Mouse (Mus musculus) ES-CJ7 (cell line): ENCODE results near the gene Ngef.
A peak's percentile ranks its signal among the peaks of the same experiment; 100 is the strongest.

Experiments
- DNase-seq: peaks from one replicate; pipeline ENCODE4 v3.0.0; 2011; ENCODE audit warnings: low read depth, low spot score

The Ngef gene

GRCm38 (mm10) chr1:87573800-87574215 lies at the start of gene Ngef:
TSS of gene Ngef (minus strand) at chr1:87573870.
- no peak for DNase-seq

- no peak for DNase-seq
Observed at GRCm38 (mm10) chr1:87621858-87622279, 48.2 kb upstream of the Ngef start.

GRCm38 (mm10) chr1:87621146-87621857 lies 47.6 kb upstream of the Ngef start:
- DNase-seq, result no peak

GRCm38 (mm10) chr1:87620693-87621092 lies 47.0 kb upstream of the Ngef start:
- no peak for DNase-seq

GRCm38 (mm10) chr1:87620211-87620668 lies 46.6 kb upstream of the Ngef start, which contains the start of gene Inpp5d:
TSS of gene Inpp5d (plus strand) at chr1:87620312.
- DNase-seq, result no peak

GRCm38 (mm10) chr1:87614576-87615295 lies 41.1 kb upstream of the Ngef start:
- DNase-seq, result no peak

- DNase-seq, result peak; percentile 82
Observed at GRCm38 (mm10) chr1:87608416-87609046, 34.9 kb upstream of the Ngef start.

GRCm38 (mm10) chr1:87607385-87608091 lies 33.9 kb upstream of the Ngef start:
- DNase-seq, result peak; percentile 27

GRCm38 (mm10) chr1:87605296-87605695 lies 31.6 kb upstream of the Ngef start:
- DNase-seq, result no peak

- no peak for DNase-seq
Observed at GRCm38 (mm10) chr1:87603389-87603788, 29.7 kb upstream of the Ngef start.

- no peak for DNase-seq
Observed at GRCm38 (mm10) chr1:87601801-87602200, 28.1 kb upstream of the Ngef start.

- no peak for DNase-seq
Observed at GRCm38 (mm10) chr1:87600533-87600932, 26.9 kb upstream of the Ngef start.

GRCm38 (mm10) chr1:87594671-87595070 lies 21.0 kb upstream of the Ngef start:
- DNase-seq, result no peak

- no peak for DNase-seq
Observed at GRCm38 (mm10) chr1:87594261-87594660, 20.6 kb upstream of the Ngef start.

GRCm38 (mm10) chr1:87589980-87590379 lies 16.3 kb upstream of the Ngef start:
- DNase-seq, result no peak

- DNase-seq, result no peak
Observed at GRCm38 (mm10) chr1:87589162-87589561, 15.5 kb upstream of the Ngef start.

- DNase-seq, result no peak
Observed at GRCm38 (mm10) chr1:87580824-87581223, 7.2 kb upstream of the Ngef start.

- DNase-seq, result no peak
Observed at GRCm38 (mm10) chr1:87578965-87579364, 5.3 kb upstream of the Ngef start.

- DNase-seq, result no peak
Observed at GRCm38 (mm10) chr1:87574785-87575184, 1.1 kb upstream of the Ngef start.

- no peak for DNase-seq
Observed at GRCm38 (mm10) chr1:87574353-87574752, 683 bp upstream of the Ngef start.

- no peak for DNase-seq
Observed at GRCm38 (mm10) chr1:87573261-87573660, 409 bp downstream of the Ngef start.

GRCm38 (mm10) chr1:87568398-87568797 lies 5.3 kb downstream of the Ngef start:
- DNase-seq, result peak; percentile 82
